Mouse (Mus musculus): ENCODE data around the gene Zkscan17.

Gene Zkscan17

GRCm38 (mm10) chr11:59518226-59518625 is 8.3 kb downstream of the Zkscan17 start:
- DNase-seq (ENCODE audit: low spot score): no peak

- no peak for DNase-seq (ENCODE audit: low spot score)
Observed at GRCm38 (mm10) chr11:59517441-59517840, 9.1 kb downstream of the Zkscan17 start.

GRCm38 (mm10) chr11:59514789-59515188 is 11.8 kb downstream of the Zkscan17 start:
- no peak for DNase-seq (ENCODE audit: low spot score)

- DNase-seq (ENCODE audit: low spot score): no peak
Observed at GRCm38 (mm10) chr11:59514381-59514780, 12.2 kb downstream of the Zkscan17 start.

GRCm38 (mm10) chr11:59513556-59513955 is 13.0 kb downstream of the Zkscan17 start:
- DNase-seq (ENCODE audit: low spot score): no peak

GRCm38 (mm10) chr11:59512733-59513132 is 13.8 kb downstream of the Zkscan17 start:
- DNase-seq (ENCODE audit: low spot score): no peak

- DNase-seq (ENCODE audit: low spot score): no peak
Observed at GRCm38 (mm10) chr11:59511558-59511957, 15.0 kb downstream of the Zkscan17 start.

GRCm38 (mm10) chr11:59506713-59507074 is 19.9 kb downstream of the Zkscan17 start:
- no peak for DNase-seq (ENCODE audit: low spot score)

GRCm38 (mm10) chr11:59505839-59506712 is 20.5 kb downstream of the Zkscan17 start:
- DNase-seq (ENCODE audit: low spot score): peak; percentile 93

- peak; percentile 73 for DNase-seq (ENCODE audit: low spot score)
Observed at GRCm38 (mm10) chr11:59505351-59505838, 21.2 kb downstream of the Zkscan17 start.

GRCm38 (mm10) chr11:59501978-59502700 is 24.4 kb downstream of the Zkscan17 start:
- DNase-seq (ENCODE audit: low spot score): no peak

- no peak for DNase-seq (ENCODE audit: low spot score)
Observed at GRCm38 (mm10) chr11:59497747-59498146, 28.8 kb downstream of the Zkscan17 start.

- no peak for DNase-seq (ENCODE audit: low spot score)
Observed at GRCm38 (mm10) chr11:59496672-59497310, 29.8 kb downstream of the Zkscan17 start.

GRCm38 (mm10) chr11:59486222-59486621 is 40.3 kb downstream of the Zkscan17 start:
- DNase-seq (ENCODE audit: low spot score): no peak

- DNase-seq (ENCODE audit: low spot score): no peak
Observed at GRCm38 (mm10) chr11:59485641-59486040, 40.9 kb downstream of the Zkscan17 start.

- DNase-seq (ENCODE audit: low spot score): peak; percentile 66
Observed at GRCm38 (mm10) chr11:59483212-59483611, 43.3 kb downstream of the Zkscan17 start.

GRCm38 (mm10) chr11:59477240-59477639 is 49.3 kb downstream of the Zkscan17 start:
- DNase-seq (ENCODE audit: low spot score): no peak

- DNase-seq (ENCODE audit: low spot score): peak; percentile 94
Observed at GRCm38 (mm10) chr11:59472326-59472677, 54.2 kb downstream of the Zkscan17 start, which contains the start of gene Zfp867. Zfp867 (minus strand) TSS chr11:59472474.

- peak; percentile 59 for DNase-seq (ENCODE audit: low spot score)
Observed at GRCm38 (mm10) chr11:59471413-59472325, 54.9 kb downstream of the Zkscan17 start.

GRCm38 (mm10) chr11:59460459-59460858 is 66.1 kb downstream of the Zkscan17 start:
- DNase-seq (ENCODE audit: low spot score): peak; percentile 32

- DNase-seq (ENCODE audit: low spot score): peak; percentile 41
Observed at GRCm38 (mm10) chr11:59458973-59459372, 67.6 kb downstream of the Zkscan17 start.

All from testis, postnatal 10 days (tissue).